ENCODE assay signal across 32 mouse cellular contexts in genomic region chr2:155794674-155795445, GRCm38 (mm10). TPM values are rescaled to one million over a fixed set of nuclear protein-coding genes. Genes with fewer than 3 reads are reported as not detected.
DNase-seq lines count a peak whose midpoint lies in the region; ATAC-seq lines count a peak whose summit lies in the region.
"Had no signal": no experiment of that assay in that cellular context is flagged by ENCODE, and none has a peak within 500 bp of the region (broad histone marks: within the 10 kb centered on the region; RNA-seq: fewer than 3 reads in every experiment).

No protein-coding gene starts in this region.

- WGBS in hindbrain, embryonic 15.5 days, result 81% methylated on average over 12 of the region's 12 CpGs
- WGBS in hindbrain, embryonic 14.5 days, result 93% methylated on average over 12 of the region's 12 CpGs
- WGBS in heart, embryonic 11.5 days (ENCODE audit: insufficient replicate concordance), result 75% methylated on average over 12 of the region's 12 CpGs

- H3K9ac ChIP-seq in hindbrain, embryonic 15.5 days, result no peak overlapping the region
- no peak overlapping the region for H3K9ac ChIP-seq in hindbrain, embryonic 14.5 days
- no peak overlapping the region for H3K9ac ChIP-seq in heart, embryonic 11.5 days (ENCODE audit: low read depth, low read length)
- H3K9ac ChIP-seq: forebrain, embryonic 13.5 days; limb, embryonic 12.5 days; liver, embryonic 15.5 days; lung, embryonic 14.5 days; neural tube, embryonic 13.5 days; stomach, embryonic 15.5 days had no signal

- H3K4me2 ChIP-seq in hindbrain, embryonic 15.5 days, result no peak overlapping the region
- H3K4me2 ChIP-seq in hindbrain, embryonic 14.5 days (replicated peaks), result no peak overlapping the region
- no peak overlapping the region for H3K4me2 ChIP-seq in heart, embryonic 11.5 days
- H3K4me2 ChIP-seq: forebrain, embryonic 13.5 days; limb, embryonic 12.5 days; liver, embryonic 15.5 days; lung, embryonic 14.5 days; midbrain, embryonic 11.5 days; neural tube, embryonic 13.5 days; stomach, embryonic 15.5 days had no signal

- no peaks in the 10 kb centered on the region for H3K9me3 ChIP-seq in hindbrain, embryonic 15.5 days
- no peaks in the 10 kb centered on the region for H3K9me3 ChIP-seq in hindbrain, embryonic 14.5 days (ENCODE audit: control insufficient read depth, low read length)
- H3K9me3 ChIP-seq in heart, embryonic 11.5 days (replicated peaks; ENCODE audit: control insufficient read depth, low read length), result no peaks in the 10 kb centered on the region
- H3K9me3 ChIP-seq: forebrain, embryonic 13.5 days; heart, embryonic 10.5 days; limb, embryonic 12.5 days; liver, embryonic 15.5 days; neural tube, embryonic 13.5 days; stomach, embryonic 15.5 days had no signal

- H3K27ac ChIP-seq in hindbrain, embryonic 15.5 days (replicated peaks), result 0 out of 2 replicates have a peak overlapping the region, but pooled peaks have one; percentile 22
- no peak overlapping the region for H3K27ac ChIP-seq in hindbrain, embryonic 14.5 days
- H3K27ac ChIP-seq in heart, embryonic 11.5 days (ENCODE audit: low read depth, low read length), result no peak overlapping the region
- H3K27ac ChIP-seq: forebrain, embryonic 13.5 days; heart, embryonic 10.5 days; kidney, postnatal 0 days; limb, embryonic 12.5 days; liver, embryonic 15.5 days; neural tube, embryonic 13.5 days; stomach, embryonic 15.5 days had no signal

- peaks cover 29% of the 10 kb centered on the region for H3K36me3 ChIP-seq in hindbrain, embryonic 15.5 days
- peaks cover 45% of the 10 kb centered on the region for H3K36me3 ChIP-seq in hindbrain, embryonic 14.5 days (replicated peaks; ENCODE audit: control insufficient read depth, insufficient read depth)
- no peaks in the 10 kb centered on the region for H3K36me3 ChIP-seq in heart, embryonic 11.5 days (ENCODE audit: control insufficient read depth, insufficient read depth, low read length)
- H3K36me3 ChIP-seq: heart, embryonic 10.5 days; limb, embryonic 12.5 days; liver, embryonic 15.5 days; stomach, embryonic 15.5 days had no signal

- H3K4me1 ChIP-seq in hindbrain, embryonic 15.5 days (replicated peaks), result no peaks in the 10 kb centered on the region
- no peaks in the 10 kb centered on the region for H3K4me1 ChIP-seq in hindbrain, embryonic 14.5 days (replicated peaks; ENCODE audit: control insufficient read depth, insufficient read depth, low read length)
- H3K4me1 ChIP-seq in heart, embryonic 11.5 days (ENCODE audit: control insufficient read depth, insufficient read depth, low read length), result no peaks in the 10 kb centered on the region
- H3K4me1 ChIP-seq: forebrain, embryonic 13.5 days; liver, embryonic 15.5 days; neural tube, embryonic 13.5 days; stomach, embryonic 15.5 days had no signal

- no peak overlapping the region for H3K4me3 ChIP-seq in hindbrain, embryonic 15.5 days
- no peak overlapping the region for H3K4me3 ChIP-seq in hindbrain, embryonic 14.5 days (replicated peaks; ENCODE audit: low read length)
- H3K4me3 ChIP-seq in heart, embryonic 11.5 days (ENCODE audit: low read depth, low read length), result no peak overlapping the region
- H3K4me3 ChIP-seq: forebrain, embryonic 13.5 days; heart, embryonic 10.5 days; limb, embryonic 12.5 days; liver, embryonic 15.5 days; neural tube, embryonic 13.5 days; stomach, embryonic 15.5 days had no signal

- H3K27me3 ChIP-seq in hindbrain, embryonic 15.5 days, result no peaks in the 10 kb centered on the region
- H3K27me3 ChIP-seq in hindbrain, embryonic 14.5 days (ENCODE audit: control insufficient read depth, insufficient read depth, low read length), result no peaks in the 10 kb centered on the region
- H3K27me3 ChIP-seq in heart, embryonic 11.5 days (ENCODE audit: control insufficient read depth, insufficient read depth, low read length), result peaks cover 8% of the 10 kb centered on the region; the same call in 1 of the 2 replicates
- H3K27me3 ChIP-seq: forebrain, embryonic 13.5 days; neural tube, embryonic 13.5 days; stomach, embryonic 15.5 days had no signal

- no peak for ATAC-seq in hindbrain, embryonic 15.5 days (ENCODE audit: low FRiP score, low read depth)
- ATAC-seq in hindbrain, embryonic 14.5 days (ENCODE audit: low FRiP score), result no peak
- no peak for ATAC-seq in heart, embryonic 11.5 days (replicated peaks; ENCODE audit: insufficient number of reproducible peaks, low FRiP score, low TSS enrichment)
- ATAC-seq: forebrain, embryonic 13.5 days; intestine, embryonic 16.5 days; Patski had no signal

- DNase-seq in hindbrain, embryonic 14.5 days (ENCODE audit: low spot score), result no peak
- peak; percentile 98 for DNase-seq in brain, adult 2 months (ENCODE audit: low read depth, low spot score)
- DNase-seq in cerebellum, adult 18-20 months, result peak; percentile 98
- peak; percentile 99 for DNase-seq in cerebellum, postnatal 10 days
- DNase-seq in left cerebral cortex, adult 8-10 months (ENCODE audit: low spot score in 2 of 2), result no peak
- DNase-seq in lung, postnatal 25 days (ENCODE audit: low spot score), result no peak
- DNase-seq: adrenal gland, postnatal 10 days; gastrocnemius, postnatal 10 days; heart, postnatal 36 days; kidney, adult 8-10 months; kidney, postnatal 4 days; layer of hippocampus, postnatal 36 days; lung, embryonic 14.5 days; lung, postnatal 14 days; right cerebral cortex, postnatal 14 days; thymus, postnatal 14 days had no signal

RNA-seq across cellular contexts. Expression of gene Mmp24, which starts 19.7 kb away (rescaled TPM):
- polyA plus RNA-seq in hindbrain, embryonic 15.5 days (2015; fragmentation: Nextera tagmentation; extraction: Ambion mirVana), result 18.9 and 19.6 TPM in 2 replicates
- polyA plus RNA-seq in hindbrain, embryonic 14.5 days (2014; fragmentation: Nextera tagmentation; extraction: Ambion mirVana), result 17.9 and 20.7 TPM in 2 replicates
- 0.04 TPM in 1 of 2 replicates, not detected in the other for polyA plus RNA-seq in heart, embryonic 11.5 days (2014; fragmentation: Nextera tagmentation; extraction: Ambion mirVana)
- total RNA-seq in left cerebral cortex, adult 8-10 months (2022), result 10 to 100 TPM; 29.2 to 30.8 (median 29.9) TPM
- total RNA-seq: granulocyte monocyte progenitor cell, adult 5-6 weeks; heart, postnatal 36 days; liver, adult 2 months had no signal
- polyA plus RNA-seq: heart, embryonic 10.5 days; liver, embryonic 15.5 days; lung, embryonic 14.5 days had no signal

RNA-seq across cellular contexts. Expression of gene BC029722, which starts 24.4 kb away (rescaled TPM):
- polyA plus RNA-seq in hindbrain, embryonic 15.5 days (2015; fragmentation: Nextera tagmentation; extraction: Ambion mirVana), result 39.1 and 42.7 TPM in 2 replicates
- 27.6 and 28.1 TPM in 2 replicates for polyA plus RNA-seq in hindbrain, embryonic 14.5 days (2014; fragmentation: Nextera tagmentation; extraction: Ambion mirVana)
- 5.6 and 5.7 TPM in 2 replicates for polyA plus RNA-seq in heart, embryonic 11.5 days (2014; fragmentation: Nextera tagmentation; extraction: Ambion mirVana)
- total RNA-seq in left cerebral cortex, adult 8-10 months (2022), result 10 to 100 TPM; 56.9 to 63.1 (median 60.3) TPM

RNA-seq across cellular contexts. Expression of gene Eif6, which starts 31.9 kb away (rescaled TPM):
- polyA plus RNA-seq in hindbrain, embryonic 15.5 days (2015; fragmentation: Nextera tagmentation; extraction: Ambion mirVana), result 148 and 155 TPM in 2 replicates
- polyA plus RNA-seq in hindbrain, embryonic 14.5 days (2014; fragmentation: Nextera tagmentation; extraction: Ambion mirVana), result 132 and 134 TPM in 2 replicates
- 138 and 148 TPM in 2 replicates for polyA plus RNA-seq in heart, embryonic 11.5 days (2014; fragmentation: Nextera tagmentation; extraction: Ambion mirVana)
- 10 to 100 TPM; 78.6 to 93.2 (median 86.3) TPM for total RNA-seq in left cerebral cortex, adult 8-10 months (2022)

RNA-seq across cellular contexts. Expression of gene Fam83c, which starts 39.8 kb away (rescaled TPM):
- polyA plus RNA-seq in hindbrain, embryonic 15.5 days (2015; fragmentation: Nextera tagmentation; extraction: Ambion mirVana), result 0.45 and 0.82 TPM in 2 replicates
- 0.31 TPM in 2 replicates for polyA plus RNA-seq in hindbrain, embryonic 14.5 days (2014; fragmentation: Nextera tagmentation; extraction: Ambion mirVana)
- polyA plus RNA-seq in heart, embryonic 11.5 days (2014; fragmentation: Nextera tagmentation; extraction: Ambion mirVana), result 0.06 and 0.15 TPM in 2 replicates
- not detected for total RNA-seq in left cerebral cortex, adult 8-10 months (2022)
- total RNA-seq: adrenal gland, postnatal 10 days; gastrocnemius, postnatal 10 days; granulocyte monocyte progenitor cell, adult 5-6 weeks; heart, postnatal 36 days; layer of hippocampus, postnatal 36 days; left cerebral cortex, postnatal 14 days; liver, adult 2 months; megakaryocyte, adult 5-6 weeks had no signal
- polyA plus RNA-seq: liver, adult 2 months had no signal

RNA-seq across cellular contexts. Expression of gene Procr, which starts 43.9 kb away (rescaled TPM):
- 2.9 and 4.1 TPM in 2 replicates for polyA plus RNA-seq in hindbrain, embryonic 15.5 days (2015; fragmentation: Nextera tagmentation; extraction: Ambion mirVana)
- polyA plus RNA-seq in hindbrain, embryonic 14.5 days (2014; fragmentation: Nextera tagmentation; extraction: Ambion mirVana), result 3.0 and 3.6 TPM in 2 replicates
- polyA plus RNA-seq in heart, embryonic 11.5 days (2014; fragmentation: Nextera tagmentation; extraction: Ambion mirVana), result 8.6 and 9.2 TPM in 2 replicates
- 1 to 10 TPM in 3 of 4 experiments, under 1 TPM in 1; 0.76 to 2.5 (median 1.9) TPM for total RNA-seq in left cerebral cortex, adult 8-10 months (2022)

Comparison
In these comparisons a context has a peak if more than half of its experiments do, and no peak if none do; other contexts are left out.
1. DNase-seq: peak in brain, adult 2 months (single experiment), cerebellum, adult 18-20 months (2 of 2) and cerebellum, postnatal 10 days (2 of 2); none in hindbrain, embryonic 14.5 days (single experiment), left cerebral cortex, adult 8-10 months (0 of 2) and lung, postnatal 25 days (single experiment).
2. RNA of gene Mmp24, which starts 19.7 kb away (polyA plus RNA-seq): 18.9 to 19.6 TPM in hindbrain, embryonic 15.5 days and 17.9 to 20.7 TPM in hindbrain, embryonic 14.5 days; 0.04 TPM in heart, embryonic 11.5 days; every median in the first group is over 10 times any median in the second.